Mouse (Mus musculus) lung, embryonic 14.5 days (tissue): Measurements from ENCODE around the gene Dapk1. TPM values are rescaled to one million over a fixed set of nuclear protein-coding genes. Genes with fewer than 3 reads are reported as not detected.

Source experiments
- ATAC-seq: fragments of 200-750 bp; cut with Nextera tagmentation; 2 replicates; pipeline ENCODE4 v1.8.0; 2017; ENCODE audit warnings: mild to moderate bottlenecking, moderate TSS enrichment, moderate library complexity; ENCODE audit not compliant: insufficient read depth
- DNase-seq: peaks from one replicate; pipeline ENCODE4 v3.0.0-alpha.2; 2015
- H3K27ac ChIP-seq: fragments of 300-500 bp; sonication (generic); 2 replicates; pipeline ENCODE4 v1.5.1; 2014; ENCODE audit warnings: low read depth, mild to moderate bottlenecking, moderate library complexity
- H3K27me3 ChIP-seq: fragments of 300-500 bp; sonication (generic); 2 replicates; pipeline ENCODE4 v1.6.1; 2014; ENCODE audit warnings: low read length, control low read depth; ENCODE audit not compliant: insufficient read depth
- H3K36me3 ChIP-seq: fragments of 300-500 bp; sonication (generic); 2 replicates; pipeline ENCODE4 v1.6.1; 2014; ENCODE audit warnings: control low read depth; ENCODE audit not compliant: insufficient read depth
- H3K4me1 ChIP-seq: fragments of 300-500 bp; sonication (generic); 2 replicates; pipeline ENCODE4 v1.6.1; 2014; ENCODE audit warnings: antibody characterized with exemption, control low read depth; ENCODE audit not compliant: insufficient read depth
- H3K4me2 ChIP-seq: fragments of 300-500 bp; sonication (generic); 2 replicates; pipeline ENCODE4 v1.6.1; 2014; ENCODE audit warnings: mild to moderate bottlenecking
- H3K4me3 ChIP-seq: fragments of 300-500 bp; sonication (generic); 2 replicates; pipeline ENCODE4 v1.5.1; 2014; ENCODE audit warnings: low read depth, low read length
- H3K9ac ChIP-seq: fragments of 300-500 bp; sonication (generic); 2 replicates; pipeline ENCODE4 v1.6.1; 2014
- H3K9me3 ChIP-seq: fragments of 300-500 bp; sonication (generic); 2 replicates; pipeline ENCODE4 v1.6.1; 2016; ENCODE audit warnings: low read depth, low read length, control low read depth
- CTCF ChIP-seq: IDR thresholded peaks from 2 replicates; pipeline ENCODE4 v1.5.1; 2016; ENCODE audit warnings: antibody characterized with exemption, low read depth
- WGBS: fragments of 180-500 bp; shearing (Covaris S2); extraction: QIAGEN DNeasy Blood & Tissue Kit; methylation state at CpG from one replicate; pipeline ENCODE4 v1.1.7; 2014; 5-methylcytosine and 5-hydroxymethylcytosine counted together
- polyA plus RNA-seq: library from polyadenylated mRNA; unstranded; fragments of >200 nt; fragmentation: Nextera tagmentation; extraction: Ambion mirVana; gene quantifications from 2 replicates; pipeline ENCODE4 v1.2.1, GENCODE M21; 2014

Dapk1 gene
- polyA plus RNA-seq, 1 experiment from 2014 or later, result 14.1 TPM

DNA sequence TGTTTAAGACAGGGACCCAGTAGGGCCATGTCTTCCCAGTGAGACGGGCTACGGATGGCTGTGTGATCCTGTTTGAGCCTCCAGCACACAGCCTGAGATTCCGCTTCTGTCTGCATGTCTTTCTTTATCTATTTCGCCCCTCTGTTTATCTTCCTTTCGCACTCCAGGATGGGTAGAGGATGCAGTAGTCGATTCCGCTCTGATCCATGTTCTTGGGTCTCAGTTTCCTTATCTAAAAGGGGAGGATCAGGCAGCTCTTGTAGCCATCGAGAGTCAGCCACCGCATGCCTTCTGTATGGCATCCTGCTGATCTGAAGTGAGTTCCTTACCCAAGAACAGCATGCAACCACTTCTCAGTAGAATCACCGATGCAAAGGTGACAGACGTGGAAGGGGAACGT lies 143.6 kb downstream of the Dapk1 start:
- ATAC-seq (no peak), DNase-seq (no peak)
- Histone ChIP-seq H3K9me3 (no peaks in the 10 kb centered on the region), H3K36me3 (peaks cover 4% of the 10 kb centered on the region; the same call in 1 of the 2 replicates), H3K4me3 (no peak overlapping the region), H3K27ac (no peak overlapping the region), H3K4me2 (no peak overlapping the region), H3K27me3 (no peaks in the 10 kb centered on the region), H3K4me1 (no peaks in the 10 kb centered on the region), H3K9ac (no peak overlapping the region)
- no peak for TF ChIP-seq CTCF
- 85% methylated on average over 12 of the region's 12 CpGs for WGBS

DNA sequence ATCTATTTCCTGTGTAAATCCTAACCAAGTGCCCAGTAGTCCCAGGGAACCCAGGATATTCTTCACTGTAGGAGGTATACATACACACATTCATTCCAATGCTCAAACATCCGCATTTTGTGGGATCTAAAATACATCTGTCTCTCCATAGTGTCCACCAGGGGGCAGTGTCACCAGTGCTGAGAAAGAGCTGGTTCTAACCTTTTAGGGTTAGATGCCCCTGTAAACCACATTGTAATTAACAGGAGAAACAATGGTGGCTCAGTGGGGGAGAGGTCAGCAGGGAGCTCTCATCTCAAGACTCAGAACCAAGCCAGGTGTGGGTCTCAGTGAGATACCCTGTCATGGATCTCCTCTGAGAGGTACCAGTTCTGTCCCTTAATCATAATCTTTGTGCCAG lies 144.5 kb downstream of the Dapk1 start:
- peak; percentile 76 for DNase-seq
- 33% methylated on average over 1 of the region's 1 CpGs for WGBS
- Histone ChIP-seq H3K4me1 (no peaks in the 10 kb centered on the region), H3K36me3 (peaks cover 4% of the 10 kb centered on the region; the same call in 1 of the 2 replicates), H3K4me2 (no peak overlapping the region), H3K27me3 (no peaks in the 10 kb centered on the region), H3K9me3 (no peaks in the 10 kb centered on the region), H3K4me3 (no peak overlapping the region), H3K9ac (no peak overlapping the region), H3K27ac (no peak overlapping the region)
- ATAC-seq, result no peak
- peak; percentile 82 for TF ChIP-seq CTCF

DNA sequence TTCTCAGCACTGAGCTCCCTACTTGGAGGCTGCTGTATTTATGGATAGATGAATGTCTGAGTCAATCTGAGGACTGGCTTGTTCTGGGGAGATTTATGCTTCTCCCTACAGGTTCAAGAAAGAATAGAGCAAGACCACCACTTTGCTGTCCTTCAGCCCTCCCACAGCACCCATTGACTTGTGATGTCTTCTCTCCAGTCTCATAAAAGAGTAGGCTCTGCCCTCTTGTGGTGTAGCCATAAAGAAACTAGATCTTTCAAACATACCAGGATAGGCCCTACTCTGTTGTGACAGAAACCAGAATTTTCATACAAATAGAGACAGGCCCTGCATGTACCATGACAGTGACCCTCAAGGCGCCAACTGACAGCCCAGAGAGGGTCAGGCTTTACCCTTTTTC lies 145.5 kb downstream of the Dapk1 start:
- WGBS, result 89% methylated on average over 1 of the region's 1 CpGs
- DNase-seq (no peak), ATAC-seq (no peak)
- Histone ChIP-seq H3K9ac (no peak overlapping the region), H3K9me3 (no peaks in the 10 kb centered on the region), H3K27ac (no peak overlapping the region), H3K4me2 (no peak overlapping the region), H3K36me3 (peaks cover 8% of the 10 kb centered on the region; the same call in 1 of the 2 replicates), H3K27me3 (no peaks in the 10 kb centered on the region), H3K4me1 (no peaks in the 10 kb centered on the region), H3K4me3 (no peak overlapping the region)
- TF ChIP-seq CTCF, result peak; percentile 7; the same call in 1 of the 2 replicates

DNA sequence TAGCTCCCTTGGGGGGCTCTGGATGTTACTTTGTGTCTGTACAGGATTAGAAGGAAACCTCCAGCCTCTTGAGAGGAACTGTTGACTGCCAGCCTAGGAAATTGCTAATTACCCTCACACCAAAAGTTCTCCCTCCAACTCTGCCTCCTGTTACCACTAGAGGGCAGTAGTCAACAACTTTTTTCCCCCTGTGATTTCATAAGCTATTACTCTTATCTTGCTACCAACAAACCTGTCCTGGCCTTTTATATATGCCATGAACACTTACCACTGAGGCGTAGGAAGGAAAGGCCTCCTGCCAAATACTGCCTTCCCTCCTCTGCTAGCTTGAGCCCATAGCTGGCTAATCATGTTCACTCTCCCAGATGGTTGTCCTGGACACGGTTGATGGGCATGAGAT lies 146.8 kb downstream of the Dapk1 start:
- ATAC-seq, result no peak
- peak; percentile 50 for DNase-seq

GRCm38 (mm10) chr13:60750930-60751329 lies 149.2 kb downstream of the Dapk1 start:
- H3K27ac ChIP-seq, result no peak overlapping the region
- peaks cover 25% of the 10 kb centered on the region; the same call in 1 of the 2 replicates for H3K36me3 ChIP-seq
- H3K27me3 ChIP-seq, result no peaks in the 10 kb centered on the region
- H3K4me2 ChIP-seq, result no peak overlapping the region
- TF ChIP-seq CTCF, result no peak
- H3K4me1 ChIP-seq, result no peaks in the 10 kb centered on the region
- H3K4me3 ChIP-seq, result no peak overlapping the region
- ATAC-seq (no peak), DNase-seq (no peak)
- H3K9ac ChIP-seq, result no peak overlapping the region
- WGBS, result 87% methylated on average over 7 of the region's 7 CpGs
- no peaks in the 10 kb centered on the region for H3K9me3 ChIP-seq

More for the DNA sequence above, 146.8 kb downstream of the Dapk1 start:
- TF ChIP-seq CTCF, result peak; percentile 62
- WGBS, result 94% methylated on average over 2 of the region's 2 CpGs
- H3K36me3 ChIP-seq, result peaks cover 20% of the 10 kb centered on the region; the same call in 1 of the 2 replicates
- no peak overlapping the region for H3K4me2 ChIP-seq
- no peak overlapping the region for H3K4me3 ChIP-seq
- H3K27me3 ChIP-seq, result no peaks in the 10 kb centered on the region
- no peak overlapping the region for H3K9ac ChIP-seq
- H3K4me1 ChIP-seq, result no peaks in the 10 kb centered on the region
- H3K9me3 ChIP-seq, result no peaks in the 10 kb centered on the region
- H3K27ac ChIP-seq, result no peak overlapping the region

- H3K9ac ChIP-seq, result no peak overlapping the region
Measured at GRCm38 (mm10) chr13:60753216-60753615, 151.5 kb downstream of the Dapk1 start.

GRCm38 (mm10) chr13:60755251-60755650 lies 153.5 kb downstream of the Dapk1 start:
- Histone ChIP-seq H3K4me2 (no peak overlapping the region), H3K27me3 (no peaks in the 10 kb centered on the region), H3K9ac (no peak overlapping the region), H3K27ac (no peak overlapping the region), H3K4me3 (no peak overlapping the region), H3K9me3 (no peaks in the 10 kb centered on the region), H3K36me3 (peaks cover 24% of the 10 kb centered on the region; the same call in 1 of the 2 replicates), H3K4me1 (no peaks in the 10 kb centered on the region)
- DNase-seq (no peak), ATAC-seq (no peak)
- WGBS, result 50% methylated on average over 2 of the region's 2 CpGs
- TF ChIP-seq CTCF, result no peak

More at GRCm38 (mm10) chr13:60753216-60753615, 151.5 kb downstream of the Dapk1 start:
- H3K27ac ChIP-seq, result no peak overlapping the region
- no peak overlapping the region for H3K4me2 ChIP-seq
- WGBS, result 93% methylated on average over 6 of the region's 6 CpGs
- no peaks in the 10 kb centered on the region for H3K27me3 ChIP-seq
- H3K36me3 ChIP-seq, result peaks cover 25% of the 10 kb centered on the region; the same call in 1 of the 2 replicates
- H3K4me1 ChIP-seq, result no peaks in the 10 kb centered on the region
- H3K9me3 ChIP-seq, result no peaks in the 10 kb centered on the region
- ATAC-seq (no peak), DNase-seq (no peak)
- H3K4me3 ChIP-seq, result no peak overlapping the region
- TF ChIP-seq CTCF, result no peak

DNA sequence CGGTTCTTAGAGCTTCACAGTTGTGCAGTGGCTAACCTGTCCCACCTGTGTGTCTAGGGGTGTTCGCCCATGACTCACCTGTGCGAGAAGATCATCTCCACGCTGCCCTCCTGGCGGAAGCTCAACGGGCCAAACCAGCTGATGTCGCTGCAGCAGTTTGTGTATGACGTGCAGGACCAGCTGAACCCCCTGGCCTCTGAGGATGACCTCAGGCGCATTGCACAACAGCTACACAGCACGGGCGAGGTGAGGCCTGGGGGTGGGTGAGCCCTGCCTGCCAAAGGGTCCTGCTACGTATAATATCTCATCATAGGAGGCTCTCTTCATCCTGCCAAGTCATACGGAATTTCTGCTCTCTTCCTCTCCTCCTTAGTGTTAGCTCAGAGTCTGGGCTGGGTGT lies 155.5 kb downstream of the Dapk1 start:
- Histone ChIP-seq H3K27ac (no peak overlapping the region), H3K36me3 (peaks cover 30% of the 10 kb centered on the region; the same call in 1 of the 2 replicates), H3K4me1 (no peaks in the 10 kb centered on the region), H3K9me3 (no peaks in the 10 kb centered on the region), H3K4me3 (no peak overlapping the region), H3K9ac (no peak overlapping the region), H3K4me2 (no peak overlapping the region), H3K27me3 (no peaks in the 10 kb centered on the region)
- 78% methylated on average over 13 of the region's 13 CpGs for WGBS
- no peak for ATAC-seq
- no peak for DNase-seq
- TF ChIP-seq CTCF, result no peak
